ENCODE assay signal across 17 mouse cellular contexts in the genomic region with DNA sequence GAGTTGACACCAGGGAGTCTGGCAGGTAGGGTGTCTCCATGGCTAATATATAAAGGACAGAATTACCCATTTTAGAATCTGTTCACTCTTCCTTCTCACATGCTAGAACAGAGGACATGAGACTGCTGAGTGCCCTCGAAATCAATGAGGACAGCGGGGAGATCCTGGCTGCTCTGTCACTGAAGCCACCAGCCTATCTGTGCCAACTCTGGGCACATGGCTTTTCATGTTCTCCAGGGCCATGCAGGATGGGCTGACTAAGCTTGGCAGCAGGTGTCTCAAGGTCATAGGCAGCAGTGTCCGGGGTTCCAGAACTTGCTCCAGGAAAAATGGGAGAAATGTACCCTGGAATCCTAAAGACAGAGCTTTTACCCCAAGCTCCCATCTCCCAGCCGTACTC.
"Had no signal": no experiment of that assay in that cellular context is flagged by ENCODE, and none has a peak within 500 bp of the region (broad histone marks: within the 10 kb centered on the region; RNA-seq: fewer than 3 reads in every experiment).

No protein-coding gene starts in this region.

- H3K27ac ChIP-seq: midbrain, embryonic 10.5 days; midbrain, embryonic 12.5 days; neural tube, embryonic 13.5 days; neural tube, embryonic 15.5 days had no signal

- H3K36me3 ChIP-seq: midbrain, embryonic 10.5 days; midbrain, embryonic 12.5 days; neural tube, embryonic 13.5 days; neural tube, embryonic 15.5 days had no signal

- H3K9ac ChIP-seq: lung, embryonic 14.5 days; midbrain, embryonic 12.5 days; neural tube, embryonic 13.5 days; neural tube, embryonic 15.5 days had no signal

- H3K4me1 ChIP-seq: midbrain, embryonic 12.5 days; neural tube, embryonic 15.5 days had no signal

- H3K27me3 ChIP-seq: neural tube, embryonic 13.5 days; neural tube, embryonic 15.5 days had no signal

- DNase-seq: lung, embryonic 14.5 days; lung, postnatal 10 days; lung, postnatal 4 days; midbrain, embryonic 14.5 days; retina, postnatal 1 day; right cerebral cortex, adult 18-20 months; right cerebral cortex, postnatal 25 days; right cerebral cortex, postnatal 4 days; spleen, adult 18-20 months; thymus, adult 18-20 months; thymus, postnatal 14 days; thymus, postnatal 36 days had no signal

- H3K4me3 ChIP-seq: midbrain, embryonic 10.5 days; midbrain, embryonic 12.5 days; myocyte; neural tube, embryonic 13.5 days; neural tube, embryonic 15.5 days had no signal
